Mouse (Mus musculus) liver, embryonic 14.5 days (tissue): ENCODE measurements around the gene Eya4. TPM values are rescaled to one million over a fixed set of nuclear protein-coding genes. Genes with fewer than 3 reads are reported as not detected.

Source experiments
- ATAC-seq: fragments of 200-750 bp; cut with Nextera tagmentation; 2 replicates; pipeline ENCODE4 v1.8.0; 2017; ENCODE audit warnings: moderate number of reproducible peaks, mild to moderate bottlenecking, moderate library complexity; ENCODE audit not compliant: insufficient read depth
- DNase-seq, 3 experiments: peaks; one replicate each; pipeline ENCODE4 v3.0.0-alpha.2; 2012 to 2013; ENCODE audit warnings: low read depth in 3 of 3, low spot score in 3 of 3
- H3K27ac ChIP-seq: fragments of 300-500 bp; sonication (generic); 2 replicates; pipeline ENCODE4 v1.5.1; 2014; ENCODE audit warnings: moderate library complexity, mild to moderate bottlenecking, control low read depth, inconsistent platforms
- H3K27me3 ChIP-seq: fragments of 300-500 bp; sonication (generic); 2 replicates; pipeline ENCODE4 v1.6.1; 2014; ENCODE audit warnings: mild to moderate bottlenecking, low read length, moderate library complexity; ENCODE audit not compliant: control insufficient read depth, insufficient read depth
- H3K36me3 ChIP-seq: fragments of 300-500 bp; sonication (generic); replicated peaks from 2 replicates; pipeline ENCODE4 v1.6.1; 2014; ENCODE audit warnings: low read depth; ENCODE audit not compliant: control insufficient read depth, insufficient read depth
- H3K4me1 ChIP-seq, 2 experiments: fragments of 200-500 bp in 1 of 2; fragments of 300-500 bp in 1 of 2; sonication (generic) in 1 of 2; replicated peaks; 2 replicates each; pipeline ENCODE4 v1.6.1; 2012 to 2014; ENCODE audit warnings: antibody characterized with exemption in 1 of 2, inconsistent platforms in 1 of 2, low read length in 1 of 2; ENCODE audit not compliant: control insufficient read depth in 2 of 2, insufficient read depth in 2 of 2
- H3K4me2 ChIP-seq: fragments of 300-500 bp; sonication (generic); 2 replicates; pipeline ENCODE4 v1.6.1; 2014; ENCODE audit warnings: low read depth, mild to moderate bottlenecking, control low read depth, moderate library complexity
- H3K4me3 ChIP-seq, 2 experiments: fragments of 200-500 bp in 1 of 2; fragments of 300-500 bp in 1 of 2; sonication (generic) in 1 of 2; 2 replicates each; pipeline ENCODE4 v1.5.1; 2012 to 2014; ENCODE audit warnings: low read depth in 2 of 2, low read length in 2 of 2, mild to moderate bottlenecking in 2 of 2, control low read depth in 1 of 2, inconsistent platforms in 1 of 2, moderate library complexity in 1 of 2; ENCODE audit not compliant: insufficient read depth in 1 of 2
- H3K9ac ChIP-seq: fragments of 300-500 bp; sonication (generic); replicated peaks from 2 replicates; pipeline ENCODE4 v1.6.1; 2014; ENCODE audit warnings: mild to moderate bottlenecking, control low read depth, moderate library complexity
- H3K9me3 ChIP-seq: fragments of 300-500 bp; sonication (generic); 2 replicates; pipeline ENCODE4 v1.6.1; 2016; ENCODE audit warnings: low read length, mixed read lengths; ENCODE audit not compliant: control insufficient read depth
- CTCF ChIP-seq: IDR thresholded peaks from 2 replicates; pipeline ENCODE4 v1.5.1; 2016; ENCODE audit warnings: antibody characterized with exemption, low read depth, control low read depth
- EP300 ChIP-seq: IDR thresholded peaks from 2 replicates; pipeline ENCODE4 v1.6.1; 2016; ENCODE audit warnings: antibody characterized with exemption, low read depth
- WGBS: fragments of 180-500 bp; shearing (Covaris S2); extraction: QIAGEN DNeasy Blood & Tissue Kit; methylation state at CpG from one replicate; pipeline ENCODE4 v1.1.7; 2014; ENCODE audit not compliant: insufficient replicate concordance; 5-methylcytosine and 5-hydroxymethylcytosine counted together
- polyA plus RNA-seq, 2 experiments: library from polyadenylated mRNA; depleted of rRNA in 1 of 2; stranded (reverse) in 1 of 2; unstranded in 1 of 2; fragments of >200 nt; fragmentation: Nextera tagmentation in 1 of 2; extraction: Ambion mirVana in 1 of 2; gene quantifications; 2 replicates each; pipeline versions ENCODE4 v1.2.1 to v1.2.3; 2012 to 2014

The Eya4 gene
- polyA plus RNA-seq, 2 experiments, result 0.13 to 0.19 TPM

DNA sequence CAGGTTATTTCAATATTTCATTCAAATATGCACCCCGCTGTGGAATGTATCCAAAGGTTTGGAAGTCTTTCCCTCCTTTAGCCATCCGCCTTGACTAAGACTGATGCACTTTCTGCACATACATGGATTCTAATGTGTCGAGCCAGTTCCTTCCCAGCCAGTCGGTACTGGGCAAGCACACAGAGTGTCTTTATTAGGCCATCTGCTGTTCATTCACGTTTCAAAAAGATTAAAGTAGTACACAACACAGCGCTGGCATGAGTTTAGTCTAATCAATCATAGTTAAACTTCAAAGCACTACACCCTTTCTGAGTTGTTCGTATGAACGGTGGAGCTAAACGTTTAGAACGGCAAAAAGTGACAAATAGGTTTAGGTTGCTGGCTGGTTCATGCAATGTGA is 190.7 kb downstream of the Eya4 start:
- Histone ChIP-seq H3K4me2 (no peak overlapping the region), H3K27ac (no peak overlapping the region), H3K4me3 (no peak overlapping the region), H3K4me1 (no peaks in the 10 kb centered on the region), H3K9ac (no peak overlapping the region), H3K9me3 (no peaks in the 10 kb centered on the region), H3K36me3 (no peaks in the 10 kb centered on the region), H3K27me3 (no peaks in the 10 kb centered on the region)
- WGBS, result 61% methylated on average over 10 of the region's 10 CpGs
- TF ChIP-seq EP300 (no peak), CTCF (no peak)
- DNase-seq (no peak), ATAC-seq (no peak)

GRCm38 (mm10) chr10:23159138-23159537 is 191.4 kb downstream of the Eya4 start:
- Histone ChIP-seq H3K9me3 (no peaks in the 10 kb centered on the region), H3K4me2 (no peak overlapping the region), H3K27me3 (no peaks in the 10 kb centered on the region), H3K9ac (no peak overlapping the region), H3K27ac (no peak overlapping the region), H3K4me3 (no peak overlapping the region), H3K36me3 (no peaks in the 10 kb centered on the region), H3K4me1 (no peaks in the 10 kb centered on the region)
- ATAC-seq (no peak), DNase-seq (no peak)
- WGBS, result 75% methylated on average over 11 of the region's 11 CpGs
- TF ChIP-seq CTCF, result no peak
- TF ChIP-seq EP300, result no peak

- 50% methylated on average over 18 of the region's 18 CpGs for whole genome bisulfite sequencing
- no peaks in the 10 kb centered on the region for H3K4me1 ChIP-seq
- H3K36me3 ChIP-seq, result no peaks in the 10 kb centered on the region
- TF ChIP-seq CTCF (no peak), EP300 (no peak)
- no peak for ATAC-seq
- H3K27me3 ChIP-seq, result no peaks in the 10 kb centered on the region
- H3K9me3 ChIP-seq, result no peaks in the 10 kb centered on the region
- no peak overlapping the region for H3K4me3 ChIP-seq
- H3K4me2 ChIP-seq, result no peak overlapping the region
- no peak overlapping the region for H3K9ac ChIP-seq
- DNase-seq, result no peak
- no peak overlapping the region for H3K27ac ChIP-seq
Measured at GRCm38 (mm10) chr10:23156866-23157625, 193.5 kb downstream of the Eya4 start.

- no peaks in the 10 kb centered on the region for H3K27me3 ChIP-seq
- no peak overlapping the region for H3K4me3 ChIP-seq
- no peak overlapping the region for H3K27ac ChIP-seq
- H3K4me1 ChIP-seq, result no peaks in the 10 kb centered on the region
- DNase-seq, result no peak
- no peak overlapping the region for H3K4me2 ChIP-seq
- H3K36me3 ChIP-seq, result no peaks in the 10 kb centered on the region
- TF ChIP-seq CTCF (peak; percentile 72), EP300 (no peak)
- no peak overlapping the region for H3K9ac ChIP-seq
- H3K9me3 ChIP-seq, result no peaks in the 10 kb centered on the region
- no peak for ATAC-seq
- WGBS, result 62% methylated on average over 3 of the region's 3 CpGs
Measured at GRCm38 (mm10) chr10:23150401-23150800, 200.2 kb downstream of the Eya4 start.

DNA sequence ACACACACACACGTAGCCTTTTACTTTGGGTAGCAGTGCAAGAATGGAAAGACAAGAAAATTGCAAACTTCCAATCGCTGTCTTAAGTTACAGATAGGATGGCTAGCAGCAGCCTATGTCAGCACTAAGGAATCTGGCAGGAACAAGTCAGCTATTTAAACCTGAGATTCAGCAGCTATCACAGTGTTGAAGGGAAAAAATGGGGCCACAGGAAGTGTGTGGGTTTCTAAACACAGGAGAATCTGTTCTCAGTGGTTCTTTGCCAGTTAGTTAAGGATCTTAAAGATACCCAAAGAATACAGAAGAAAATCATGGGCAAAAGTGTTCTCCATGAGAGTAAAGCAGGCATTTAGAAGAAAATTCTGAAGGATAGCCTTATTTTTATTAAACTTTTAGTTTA is 206.0 kb downstream of the Eya4 start:
- no peak overlapping the region for H3K4me3 ChIP-seq
- no peak for TF ChIP-seq EP300
- no peak for TF ChIP-seq CTCF
- DNase-seq (no peak), ATAC-seq (no peak)
- H3K4me2 ChIP-seq, result no peak overlapping the region
- H3K9ac ChIP-seq, result no peak overlapping the region
- H3K9me3 ChIP-seq, result no peaks in the 10 kb centered on the region
- no peaks in the 10 kb centered on the region for H3K4me1 ChIP-seq
- no peaks in the 10 kb centered on the region for H3K36me3 ChIP-seq
- no peaks in the 10 kb centered on the region for H3K27me3 ChIP-seq
- H3K27ac ChIP-seq, result no peak overlapping the region
- 32% methylated on average over 2 of the region's 2 CpGs for WGBS
